Mouse (Mus musculus) activated CD4-positive, CD25-positive, alpha-beta regulatory T cell, adult 4 months (primary cell): ENCODE data around the gene Tmem150a. TPM values are rescaled to one million over a fixed set of nuclear protein-coding genes. Genes with fewer than 3 reads are reported as not detected.

Experiments used
- ATAC-seq: one replicate; pipeline ENCODE4 v1.8.0; 2017
- polyA plus RNA-seq, 2 experiments: library from polyadenylated mRNA; unstranded; fragments of 100-300 nt; shearing (Covaris generic); gene quantifications; one replicate each; pipeline ENCODE4 v1.2.1; 2017

Tmem150a gene
- polyA plus RNA-seq, 2 experiments from 2014 or later: 0.45 TPM; not detected in 1

DNA sequence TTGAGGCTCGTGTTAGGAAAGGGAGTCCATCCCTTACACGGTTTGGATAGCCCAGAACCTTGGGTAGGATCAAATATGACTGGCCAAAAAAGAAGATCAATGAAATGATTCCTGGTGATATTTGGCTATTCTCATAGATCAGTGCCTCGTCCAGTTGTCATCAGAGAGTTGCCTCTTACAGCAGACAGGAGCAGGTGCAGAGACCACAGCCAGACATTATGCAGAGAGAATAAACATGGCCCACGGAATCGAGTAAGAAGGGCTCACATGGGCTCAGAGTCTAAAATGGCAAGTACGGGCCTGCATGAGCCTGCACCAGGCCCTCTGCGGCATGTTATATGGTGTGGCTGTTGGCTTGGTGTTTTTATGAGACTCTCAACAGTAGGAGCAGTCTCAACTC lies 50.1 kb downstream of the Tmem150a start:
- ATAC-seq: no peak

DNA sequence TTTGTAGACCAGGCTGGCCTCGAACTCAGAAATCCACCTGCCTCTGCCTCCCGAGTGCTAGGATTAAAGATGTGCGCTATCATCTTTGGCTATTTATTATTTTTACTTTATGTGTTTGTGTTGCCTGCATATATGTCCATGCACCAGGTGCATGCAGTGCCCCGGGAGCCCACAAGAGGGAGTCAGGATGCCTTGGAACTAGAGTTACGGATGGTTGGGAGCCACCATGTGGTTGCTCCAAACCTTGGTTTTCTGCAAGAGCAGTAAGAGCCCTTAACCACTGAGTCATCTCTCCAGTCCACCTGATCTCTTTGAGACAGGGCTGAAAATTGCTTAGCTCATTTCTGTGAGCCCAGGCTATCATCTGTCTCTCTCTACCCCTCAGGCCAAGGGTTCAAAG lies 51.9 kb downstream of the Tmem150a start:
- peak; percentile 93 for ATAC-seq

Other genes with a start within 250 kb of the Tmem150a start
- not detected for gene Atoh8, start 119.9 kb upstream of the Tmem150a start, polyA plus RNA-seq
- gene Sftpb, start 50.8 kb upstream of the Tmem150a start, polyA plus RNA-seq: not detected
- gene Usp39, start 10.3 kb upstream of the Tmem150a start, polyA plus RNA-seq: 10 to 100 TPM; 21.3 to 26.5 TPM
- 10 to 100 TPM; 18.1 to 20.8 TPM for gene 0610030E20Rik, start 8.1 kb upstream of the Tmem150a start, polyA plus RNA-seq
- 100 to 1,000 TPM; 110 TPM for gene Rnf181, start 11.5 kb downstream of the Tmem150a start, polyA plus RNA-seq
- 10 to 100 TPM; 62.3 to 81.8 TPM for gene Vamp5, start 25.0 kb downstream of the Tmem150a start, polyA plus RNA-seq
- 100 to 1,000 TPM; 382 to 404 TPM for gene Vamp8, start 35.3 kb downstream of the Tmem150a start, polyA plus RNA-seq
- 1 to 10 TPM; 8.0 to 8.1 TPM for gene Ggcx, start 58.9 kb downstream of the Tmem150a start, polyA plus RNA-seq
- 100 to 1,000 TPM; 194 to 225 TPM for gene Mat2a, start 84.1 kb downstream of the Tmem150a start, polyA plus RNA-seq
- not detected for gene Sh2d6, start 166.3 kb downstream of the Tmem150a start, polyA plus RNA-seq
- gene Capg, start 188.9 kb downstream of the Tmem150a start, polyA plus RNA-seq: 100 to 1,000 TPM; 595 to 746 TPM
- gene Elmod3, start 243.0 kb downstream of the Tmem150a start, polyA plus RNA-seq: 10 to 100 TPM; 15.3 to 19.5 TPM
- 1 to 10 TPM; 2.7 to 4.1 TPM for gene Retsat, start 243.0 kb downstream of the Tmem150a start, polyA plus RNA-seq